Mouse (Mus musculus): Measurements from ENCODE around the gene Zbtb20. TPM values are rescaled to one million over a fixed set of nuclear protein-coding genes. Genes with fewer than 3 reads are reported as not detected.

Gene Zbtb20
- polyA plus RNA-seq, 1 experiment from 2014 or later, result 53.9 TPM

DNA sequence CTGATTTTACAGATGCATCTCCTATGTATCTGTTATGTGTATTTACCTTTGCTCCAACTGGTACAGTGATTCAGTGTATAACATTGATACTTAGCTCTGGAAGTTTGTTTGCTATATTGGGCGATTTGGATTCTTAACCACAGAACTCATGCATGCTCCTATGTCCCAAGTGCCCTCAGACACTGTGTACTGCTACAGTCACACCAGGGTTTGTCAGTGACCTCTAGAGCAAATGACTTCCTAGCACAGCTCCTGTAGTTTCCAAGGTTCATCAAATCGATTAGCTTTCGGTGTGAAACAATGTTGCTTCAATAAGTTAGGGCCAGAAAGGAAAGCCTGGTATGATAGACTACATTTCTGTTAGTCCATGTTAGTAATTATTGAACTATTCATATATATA lies 489.6 kb downstream of the Zbtb20 start:
- WGBS, result 94% methylated on average over 3 of the region's 3 CpGs
- H3K27ac ChIP-seq (replicated peaks), result no peak overlapping the region
- H3K4me3 ChIP-seq (replicated peaks), result no peak overlapping the region
- H3K36me3 ChIP-seq, result no peaks in the 10 kb centered on the region
- H3K9me3 ChIP-seq (replicated peaks), result no peaks in the 10 kb centered on the region
- no peak overlapping the region for H3K9ac ChIP-seq (replicated peaks)
- H3K4me1 ChIP-seq, result no peaks in the 10 kb centered on the region; the same call in 1 of the 2 replicates
- no peak overlapping the region for H3K4me2 ChIP-seq
- H3K27me3 ChIP-seq (replicated peaks), result no peaks in the 10 kb centered on the region
- no peak for ATAC-seq (ENCODE audit: low FRiP score)

DNA sequence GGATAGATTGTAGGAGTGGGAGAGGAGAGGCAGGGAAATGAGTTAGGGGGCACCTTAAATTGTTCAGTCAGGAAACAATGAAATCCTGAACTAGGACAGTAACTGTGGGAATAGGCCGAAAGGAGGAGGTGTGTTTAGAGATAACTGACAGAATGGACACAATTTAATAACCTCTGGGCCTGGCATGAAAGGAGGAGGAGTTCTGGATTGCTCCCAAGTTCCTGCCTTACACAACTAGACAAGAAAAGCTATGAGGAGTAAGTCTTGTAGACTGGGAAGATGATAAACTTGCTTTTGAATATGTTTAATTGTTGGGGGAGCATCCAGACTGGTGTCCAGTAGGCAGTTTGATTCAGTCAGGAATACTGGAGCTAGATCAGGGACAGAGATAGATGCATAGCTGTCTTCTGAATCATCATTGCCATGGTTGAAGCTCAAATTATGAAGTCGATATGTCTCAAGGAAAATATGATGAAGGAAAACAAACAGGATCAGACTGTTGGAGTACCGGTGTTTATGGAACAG lies 494.9 kb downstream of the Zbtb20 start:
- WGBS, result 88% methylated on average over 3 of the region's 3 CpGs
- Histone ChIP-seq H3K9ac (replicated peaks) (no peak overlapping the region), H3K4me3 (replicated peaks) (no peak overlapping the region), H3K9me3 (replicated peaks) (no peaks in the 10 kb centered on the region), H3K4me2 (no peak overlapping the region), H3K4me1 (no peaks in the 10 kb centered on the region), H3K36me3 (no peaks in the 10 kb centered on the region), H3K27ac (replicated peaks) (no peak overlapping the region), H3K27me3 (replicated peaks) (no peaks in the 10 kb centered on the region)
- no peak for ATAC-seq (ENCODE audit: low FRiP score)

DNA sequence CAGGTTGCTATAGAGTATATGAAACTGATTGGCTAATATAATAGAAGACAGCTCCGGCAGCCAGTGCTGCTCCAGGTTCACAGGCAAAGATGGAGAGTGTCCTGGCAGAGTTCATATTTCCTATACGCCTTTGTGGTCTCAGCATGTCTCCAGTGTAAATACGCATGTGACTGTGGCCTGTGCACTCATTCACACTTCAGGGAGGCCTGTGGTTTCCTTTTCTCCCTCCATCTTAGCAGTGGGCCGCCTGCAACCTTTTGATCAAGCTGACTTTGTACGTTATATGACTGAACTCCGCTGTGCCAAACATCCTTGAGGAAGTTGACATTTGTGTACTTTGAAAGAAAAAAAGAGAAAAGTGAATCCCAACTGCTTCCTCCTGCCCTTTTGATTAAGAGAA lies 501.1 kb downstream of the Zbtb20 start:
- no peak overlapping the region for H3K4me3 ChIP-seq (replicated peaks)
- WGBS, result 69% methylated on average over 6 of the region's 6 CpGs
- no peak for ATAC-seq (ENCODE audit: low FRiP score)

DNA sequence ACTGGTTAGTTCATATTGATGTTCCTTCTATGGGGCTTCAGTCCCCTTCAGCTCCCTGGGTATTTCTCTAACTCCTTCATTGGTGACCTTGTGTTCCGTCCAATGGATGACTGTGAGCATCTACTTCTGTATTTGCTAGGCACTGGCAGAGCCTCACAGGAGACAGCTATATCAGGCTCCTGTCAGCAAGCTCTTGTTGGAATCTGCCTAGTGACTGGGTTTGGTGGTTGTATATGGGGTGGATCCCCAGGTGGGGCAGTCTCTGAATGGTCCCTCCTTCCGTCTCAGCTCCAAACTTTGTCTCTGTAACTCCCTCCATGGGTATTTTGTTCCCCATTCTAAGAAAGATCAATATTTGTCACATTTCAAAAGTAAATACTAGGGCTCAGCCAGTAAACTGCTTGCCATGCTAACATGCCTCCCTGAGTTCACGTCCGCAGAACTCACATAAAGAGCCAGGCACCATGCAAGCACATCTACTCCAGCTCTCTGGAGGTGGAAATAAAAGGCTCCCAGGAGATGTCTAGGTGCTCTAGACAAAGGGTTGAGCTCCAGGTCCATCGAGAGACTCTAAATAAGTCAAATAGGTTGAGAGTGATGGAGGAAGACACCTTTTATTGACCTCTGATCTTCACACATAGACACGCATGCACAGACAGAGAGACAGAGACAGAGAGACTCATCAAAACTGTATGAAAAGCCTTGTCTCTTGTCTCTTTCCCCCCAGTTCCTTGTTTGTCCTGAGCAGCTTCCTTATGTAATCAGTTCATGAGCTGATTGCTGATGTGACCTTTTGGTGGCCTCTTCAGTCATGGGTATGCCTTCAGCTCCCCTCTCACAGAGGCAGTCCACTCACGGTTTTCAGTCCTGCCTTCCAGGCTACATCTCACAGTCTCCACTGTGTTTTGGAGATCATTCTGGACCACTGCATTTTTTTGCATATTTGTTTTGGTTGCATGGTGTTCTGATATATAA lies 504.0 kb downstream of the Zbtb20 start:
- no peak overlapping the region for H3K4me3 ChIP-seq (replicated peaks)
- no peak overlapping the region for H3K4me2 ChIP-seq
- 91% methylated on average over 7 of the region's 7 CpGs for WGBS
- no peak for ATAC-seq (ENCODE audit: low FRiP score)
- no peaks in the 10 kb centered on the region for H3K27me3 ChIP-seq (replicated peaks)
- no peaks in the 10 kb centered on the region for H3K36me3 ChIP-seq
- H3K27ac ChIP-seq (replicated peaks), result no peak overlapping the region
- H3K4me1 ChIP-seq, result no peaks in the 10 kb centered on the region
- H3K9ac ChIP-seq (replicated peaks), result no peak overlapping the region
- H3K9me3 ChIP-seq (replicated peaks), result no peaks in the 10 kb centered on the region

More for the DNA sequence above, 501.1 kb downstream of the Zbtb20 start:
- Histone ChIP-seq H3K36me3 (no peaks in the 10 kb centered on the region), H3K27ac (replicated peaks) (no peak overlapping the region), H3K4me1 (no peaks in the 10 kb centered on the region), H3K4me2 (no peak overlapping the region), H3K9ac (replicated peaks) (no peak overlapping the region), H3K9me3 (replicated peaks) (no peaks in the 10 kb centered on the region), H3K27me3 (replicated peaks) (no peaks in the 10 kb centered on the region)

DNA sequence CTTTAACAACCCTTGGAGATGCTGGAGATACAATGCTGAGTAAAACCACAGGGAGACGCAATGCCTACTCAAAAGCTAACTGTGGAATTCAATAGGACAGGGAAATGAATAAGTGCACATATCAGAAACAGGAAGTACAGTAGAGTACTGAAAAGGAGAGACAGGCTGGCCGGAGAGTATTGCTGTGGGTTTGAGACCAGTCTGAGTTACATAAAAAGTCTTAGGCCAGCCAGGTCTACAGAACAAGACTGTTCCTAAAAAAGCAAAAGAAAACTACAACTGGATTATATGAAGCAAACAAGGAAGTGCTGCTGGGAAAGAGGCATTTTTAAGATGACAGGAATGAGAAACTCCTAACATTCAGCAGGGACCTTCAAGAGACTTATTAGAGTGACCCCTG lies 505.5 kb downstream of the Zbtb20 start:
- H3K4me3 ChIP-seq (replicated peaks), result no peak overlapping the region
- no peak overlapping the region for H3K27ac ChIP-seq (replicated peaks)
- ATAC-seq (ENCODE audit: low FRiP score), result no peak
- H3K9me3 ChIP-seq (replicated peaks), result no peaks in the 10 kb centered on the region
- 97% methylated on average over 2 of the region's 2 CpGs for WGBS
- H3K36me3 ChIP-seq, result no peaks in the 10 kb centered on the region
- H3K9ac ChIP-seq (replicated peaks), result no peak overlapping the region
- H3K27me3 ChIP-seq (replicated peaks), result no peaks in the 10 kb centered on the region
- no peak overlapping the region for H3K4me2 ChIP-seq
- H3K4me1 ChIP-seq, result no peaks in the 10 kb centered on the region

DNA sequence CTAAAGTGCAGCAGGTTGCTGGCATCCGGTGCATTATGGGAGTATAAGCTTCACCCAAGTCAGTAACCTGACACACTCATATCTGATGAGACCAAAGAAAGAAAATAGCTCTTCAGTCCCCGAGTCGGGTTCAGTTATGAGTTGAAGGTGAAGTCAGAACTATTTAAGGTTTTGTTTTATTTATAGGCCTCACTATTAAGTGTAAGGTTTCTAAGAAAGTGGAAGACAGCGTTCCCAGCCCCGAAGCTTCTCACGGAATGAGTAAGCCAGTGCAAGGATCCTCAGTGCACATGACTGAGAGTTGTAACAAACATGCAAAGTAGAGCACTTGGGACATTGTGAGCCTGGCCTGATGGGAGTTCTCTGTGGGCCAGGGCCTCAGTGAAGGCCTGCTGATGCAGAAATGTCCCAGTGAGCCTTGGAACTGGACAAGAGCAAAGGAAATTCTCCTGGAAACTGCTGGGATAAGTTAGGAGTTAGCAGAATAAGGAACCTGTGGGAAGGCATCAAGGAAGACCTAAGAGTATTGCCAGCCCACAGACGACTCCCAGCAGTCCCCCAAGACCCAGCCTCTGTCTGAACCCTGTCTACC lies 507.6 kb downstream of the Zbtb20 start:
- WGBS, result 85% methylated on average over 7 of the region's 7 CpGs
- no peak for ATAC-seq (ENCODE audit: low FRiP score)
- Histone ChIP-seq H3K36me3 (no peaks in the 10 kb centered on the region), H3K27me3 (replicated peaks) (no peaks in the 10 kb centered on the region), H3K9me3 (replicated peaks) (no peaks in the 10 kb centered on the region), H3K4me1 (no peaks in the 10 kb centered on the region), H3K4me2 (no peak overlapping the region), H3K27ac (replicated peaks) (no peak overlapping the region), H3K9ac (replicated peaks) (no peak overlapping the region), H3K4me3 (replicated peaks) (no peak overlapping the region)

DNA sequence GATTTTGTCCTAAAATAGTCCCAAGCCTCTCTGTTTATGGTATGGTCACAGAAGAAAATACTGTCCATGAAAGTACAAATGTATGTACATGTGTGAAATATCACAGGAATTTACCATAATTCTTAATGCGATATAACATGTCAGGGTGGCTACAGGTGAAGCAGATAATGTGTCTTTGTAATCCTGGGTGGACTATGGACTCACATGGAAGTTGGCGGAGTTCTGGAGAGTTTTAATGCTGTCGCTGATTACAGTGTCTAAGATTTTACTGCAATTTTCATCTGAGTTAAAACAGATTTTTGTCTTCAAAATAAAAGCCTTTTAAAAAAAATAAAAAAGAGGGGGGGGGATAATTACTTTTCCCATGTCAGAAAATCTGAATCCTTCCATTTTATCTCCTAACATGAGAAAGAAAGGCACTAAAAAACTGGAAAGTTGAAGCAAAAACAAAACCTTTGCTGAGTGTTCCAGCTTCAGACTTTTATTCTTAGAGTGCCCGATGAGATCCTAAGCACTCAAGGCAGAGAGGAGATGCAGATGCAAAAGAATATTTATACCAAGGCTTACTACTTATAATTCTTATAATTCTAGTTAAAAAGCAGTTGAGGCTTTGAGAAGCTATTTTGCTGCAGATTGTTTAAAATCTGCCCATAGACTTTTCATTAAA lies 509.4 kb downstream of the Zbtb20 start:
- no peak for ATAC-seq (ENCODE audit: low FRiP score)

DNA sequence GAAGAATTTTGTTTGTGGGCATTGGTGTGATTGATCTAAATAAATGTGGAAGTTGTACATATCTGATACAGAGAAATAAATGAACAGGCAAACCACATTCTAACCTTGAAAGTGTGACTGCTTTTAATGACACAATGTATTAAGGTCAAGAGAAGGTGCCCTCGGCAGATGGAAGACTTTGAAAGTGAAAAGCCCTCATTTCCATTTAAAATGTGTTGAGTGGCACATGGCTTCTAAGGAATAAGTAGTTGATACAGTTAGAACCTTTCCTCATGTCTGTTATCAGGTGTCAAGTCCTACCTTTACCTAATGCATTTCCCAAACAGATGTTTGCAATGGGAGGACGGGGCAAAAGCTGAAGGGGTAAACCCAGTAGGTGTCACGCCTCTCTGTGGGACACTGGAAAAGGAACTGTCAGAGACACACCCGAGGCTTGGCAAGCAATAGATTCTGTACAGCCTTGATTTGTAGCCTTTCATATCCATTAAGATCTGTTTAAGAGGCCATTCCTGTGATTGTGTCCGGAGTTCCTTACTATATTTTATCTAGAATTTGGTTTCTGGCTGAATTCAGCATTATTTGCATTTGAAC lies 510.0 kb downstream of the Zbtb20 start:
- no peak for ATAC-seq (ENCODE audit: low FRiP score)
- H3K4me2 ChIP-seq, result no peak overlapping the region
- no peaks in the 10 kb centered on the region for H3K4me1 ChIP-seq
- no peak overlapping the region for H3K4me3 ChIP-seq (replicated peaks)
- no peak overlapping the region for H3K27ac ChIP-seq (replicated peaks)
- H3K9me3 ChIP-seq (replicated peaks), result no peaks in the 10 kb centered on the region
- H3K36me3 ChIP-seq, result no peaks in the 10 kb centered on the region
- no peaks in the 10 kb centered on the region for H3K27me3 ChIP-seq (replicated peaks)
- 59% methylated on average over 5 of the region's 5 CpGs for WGBS
- H3K9ac ChIP-seq (replicated peaks), result no peak overlapping the region

More for the DNA sequence above, 509.4 kb downstream of the Zbtb20 start:
- Histone ChIP-seq H3K4me2 (no peak overlapping the region), H3K27me3 (replicated peaks) (no peaks in the 10 kb centered on the region), H3K4me3 (replicated peaks) (no peak overlapping the region), H3K36me3 (no peaks in the 10 kb centered on the region), H3K27ac (replicated peaks) (no peak overlapping the region), H3K4me1 (no peaks in the 10 kb centered on the region), H3K9ac (replicated peaks) (no peak overlapping the region), H3K9me3 (replicated peaks) (no peaks in the 10 kb centered on the region)
- 90% methylated on average over 4 of the region's 4 CpGs for WGBS

DNA sequence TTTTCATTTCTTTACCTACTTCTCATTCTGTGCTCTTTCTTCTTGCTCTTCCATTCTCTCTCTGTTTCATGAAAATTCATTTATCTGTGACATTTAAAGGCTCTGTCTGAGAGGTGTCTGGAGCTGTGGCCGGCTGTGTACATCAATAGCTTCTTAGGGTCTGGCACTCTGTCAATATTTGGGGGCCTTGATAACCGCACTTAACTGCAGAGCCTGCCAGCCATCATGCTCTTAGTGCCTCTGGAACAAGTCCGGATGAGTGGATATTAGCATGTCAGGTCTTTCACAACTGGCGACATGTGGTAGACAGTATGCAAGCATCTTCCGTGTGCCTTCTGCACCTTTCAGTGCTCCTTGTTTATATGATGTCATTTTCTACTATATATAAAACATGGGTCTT lies 510.7 kb downstream of the Zbtb20 start:
- ATAC-seq (ENCODE audit: low FRiP score), result no peak

DNA sequence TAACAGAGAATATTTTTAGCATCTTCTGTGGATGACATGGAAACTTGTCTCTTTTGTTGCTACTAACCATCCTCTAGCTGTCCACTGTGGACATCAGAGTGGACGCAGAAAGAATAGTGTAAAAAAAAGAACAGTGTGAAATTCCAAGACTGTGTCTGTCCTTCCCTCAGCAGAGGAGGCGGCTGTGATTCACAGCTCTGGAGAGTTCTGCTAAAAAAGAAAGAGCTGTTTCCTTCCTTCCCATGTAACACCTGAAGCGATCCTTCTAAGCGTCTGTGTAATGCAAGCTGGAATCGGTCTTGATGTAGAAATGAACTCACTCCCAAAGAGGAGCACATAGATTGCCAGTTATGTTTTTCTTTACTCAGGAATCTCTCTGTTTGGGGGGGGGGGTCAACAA lies 512.7 kb downstream of the Zbtb20 start:
- Histone ChIP-seq H3K4me1 (no peaks in the 10 kb centered on the region), H3K4me2 (no peak overlapping the region)

More for the DNA sequence above, 510.7 kb downstream of the Zbtb20 start:
- H3K4me1 ChIP-seq, result no peaks in the 10 kb centered on the region
- no peaks in the 10 kb centered on the region for H3K27me3 ChIP-seq (replicated peaks)
- no peak overlapping the region for H3K9ac ChIP-seq (replicated peaks)
- H3K36me3 ChIP-seq, result no peaks in the 10 kb centered on the region
- WGBS, result 75% methylated on average over 5 of the region's 5 CpGs
- H3K9me3 ChIP-seq (replicated peaks), result no peaks in the 10 kb centered on the region
- H3K4me3 ChIP-seq (replicated peaks), result no peak overlapping the region
- no peak overlapping the region for H3K27ac ChIP-seq (replicated peaks)
- no peak overlapping the region for H3K4me2 ChIP-seq

DNA sequence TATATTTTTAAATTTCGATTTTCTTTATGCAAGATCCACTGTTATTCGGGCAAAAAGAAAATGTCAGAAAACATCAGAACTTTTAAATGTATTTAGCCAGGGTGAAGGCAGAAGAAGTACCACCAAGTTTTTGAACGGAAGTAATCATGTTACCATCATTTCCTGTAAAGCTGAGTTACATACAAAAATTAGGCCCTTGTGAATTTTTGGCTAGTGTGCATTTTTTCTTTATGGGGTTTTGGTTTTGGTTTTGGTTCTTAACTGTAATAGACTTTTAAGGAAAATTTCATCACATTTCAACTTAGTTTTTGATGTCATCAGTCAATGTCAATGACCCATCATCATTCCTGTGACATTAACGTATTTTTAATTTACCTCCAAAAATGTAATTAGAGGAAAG lies 514.7 kb downstream of the Zbtb20 start:
- no peak overlapping the region for H3K4me3 ChIP-seq (replicated peaks)
- H3K27me3 ChIP-seq (replicated peaks), result no peaks in the 10 kb centered on the region
- H3K9ac ChIP-seq (replicated peaks), result no peak overlapping the region
- no peaks in the 10 kb centered on the region for H3K4me1 ChIP-seq
- H3K36me3 ChIP-seq, result no peaks in the 10 kb centered on the region
- WGBS, result 94% methylated on average over 4 of the region's 4 CpGs
- no peak for ATAC-seq (ENCODE audit: low FRiP score)
- H3K4me2 ChIP-seq, result no peak overlapping the region
- H3K9me3 ChIP-seq (replicated peaks), result no peaks in the 10 kb centered on the region
- H3K27ac ChIP-seq (replicated peaks), result no peak overlapping the region

More for the DNA sequence above, 512.7 kb downstream of the Zbtb20 start:
- Histone ChIP-seq H3K4me3 (replicated peaks) (no peak overlapping the region), H3K27me3 (replicated peaks) (no peaks in the 10 kb centered on the region), H3K9me3 (replicated peaks) (no peaks in the 10 kb centered on the region), H3K9ac (replicated peaks) (no peak overlapping the region), H3K27ac (replicated peaks) (no peak overlapping the region), H3K36me3 (no peaks in the 10 kb centered on the region)
- no peak for ATAC-seq (ENCODE audit: low FRiP score)
- WGBS, result 97% methylated on average over 5 of the region's 5 CpGs

Data from neural tube, embryonic 15.5 days (tissue).